Mouse (Mus musculus): ENCODE results near the gene Ddi2. TPM values are rescaled to one million over a fixed set of nuclear protein-coding genes. Genes with fewer than 3 reads are reported as not detected.

Ddi2 gene
- polyA plus RNA-seq, 1 experiment = 21.2 TPM

GRCm38 (mm10) chr4:141651286-141651685, 71.9 kb downstream of the Ddi2 start:
- 90% methylated on average over 6 of the region's 6 CpGs for WGBS
- no peak overlapping the region for H3K4me3 ChIP-seq (ENCODE audit: low read depth, low read length)
- TF ChIP-seq CTCF (IDR thresholded peaks at IDR 0.05; ENCODE audit: extremely low read depth, insufficient read length, insufficient replicate concordance, low read depth, low read length) (no peak), POLR2A (IDR thresholded peaks at IDR 0.05; ENCODE audit: low read depth, low read length) (no peak)
- no peaks in the 10 kb centered on the region for H3K27me3 ChIP-seq (ENCODE audit: control insufficient read depth, insufficient read depth, low read length)
- no peaks in the 10 kb centered on the region for H3K4me1 ChIP-seq (ENCODE audit: control insufficient read depth, insufficient read depth, insufficient read length, low read length)
- H3K27ac ChIP-seq (ENCODE audit: insufficient read depth, low read depth, low read length) = no peak overlapping the region
- H3K36me3 ChIP-seq (ENCODE audit: control insufficient read depth, insufficient read depth, low read length) = peaks cover 4% of the 10 kb centered on the region; the same call in 1 of the 2 replicates

- WGBS = 54% methylated on average over 6 of the region's 6 CpGs
- H3K36me3 ChIP-seq (ENCODE audit: control insufficient read depth, insufficient read depth, low read length) = peaks cover 4% of the 10 kb centered on the region; the same call in 1 of the 2 replicates
- H3K4me1 ChIP-seq (ENCODE audit: control insufficient read depth, insufficient read depth, insufficient read length, low read length) = no peaks in the 10 kb centered on the region
- no peak overlapping the region for H3K27ac ChIP-seq (ENCODE audit: insufficient read depth, low read depth, low read length)
- no peak overlapping the region for H3K4me3 ChIP-seq (ENCODE audit: low read depth, low read length)
- no peaks in the 10 kb centered on the region for H3K27me3 ChIP-seq (ENCODE audit: control insufficient read depth, insufficient read depth, low read length)
- no peak for TF ChIP-seq POLR2A (IDR thresholded peaks at IDR 0.05; ENCODE audit: low read depth, low read length)
- no peak for TF ChIP-seq CTCF (IDR thresholded peaks at IDR 0.05; ENCODE audit: extremely low read depth, insufficient read length, insufficient replicate concordance, low read depth, low read length)
These were observed 74.0 kb downstream of the Ddi2 start for GRCm38 (mm10) chr4:141649244-141649643.

- Histone ChIP-seq H3K36me3 (ENCODE audit: control insufficient read depth, insufficient read depth, low read length) (peaks cover 4% of the 10 kb centered on the region; the same call in 1 of the 2 replicates), H3K4me1 (ENCODE audit: control insufficient read depth, insufficient read depth, insufficient read length, low read length) (no peaks in the 10 kb centered on the region)
- WGBS = 92% methylated on average over 5 of the region's 5 CpGs
These were observed 75.0 kb downstream of the Ddi2 start for GRCm38 (mm10) chr4:141648262-141648661.

GRCm38 (mm10) chr4:141647187-141647586, 76.0 kb downstream of the Ddi2 start:
- WGBS = 89% methylated on average over 3 of the region's 3 CpGs
- no peak overlapping the region for H3K27ac ChIP-seq (ENCODE audit: insufficient read depth, low read depth, low read length)
- H3K27me3 ChIP-seq (ENCODE audit: control insufficient read depth, insufficient read depth, low read length) = no peaks in the 10 kb centered on the region
- no peak for TF ChIP-seq POLR2A (IDR thresholded peaks at IDR 0.05; ENCODE audit: low read depth, low read length)
- no peak for TF ChIP-seq CTCF (IDR thresholded peaks at IDR 0.05; ENCODE audit: extremely low read depth, insufficient read length, insufficient replicate concordance, low read depth, low read length)
- H3K36me3 ChIP-seq (ENCODE audit: control insufficient read depth, insufficient read depth, low read length) = peaks cover 4% of the 10 kb centered on the region; the same call in 1 of the 2 replicates
- peaks cover 5% of the 10 kb centered on the region for H3K4me1 ChIP-seq (ENCODE audit: control insufficient read depth, insufficient read depth, insufficient read length, low read length)
- H3K4me3 ChIP-seq (ENCODE audit: low read depth, low read length) = no peak overlapping the region

More at GRCm38 (mm10) chr4:141648262-141648661, 75.0 kb downstream of the Ddi2 start:
- Histone ChIP-seq H3K4me3 (ENCODE audit: low read depth, low read length) (no peak overlapping the region), H3K27ac (ENCODE audit: insufficient read depth, low read depth, low read length) (no peak overlapping the region), H3K27me3 (ENCODE audit: control insufficient read depth, insufficient read depth, low read length) (no peaks in the 10 kb centered on the region)
- TF ChIP-seq POLR2A (IDR thresholded peaks at IDR 0.05; ENCODE audit: low read depth, low read length) (no peak), CTCF (IDR thresholded peaks at IDR 0.05; ENCODE audit: extremely low read depth, insufficient read length, insufficient replicate concordance, low read depth, low read length) (no peak)

- H3K27ac ChIP-seq (ENCODE audit: insufficient read depth, low read depth, low read length) = no peak overlapping the region
- no peak overlapping the region for H3K4me3 ChIP-seq (ENCODE audit: low read depth, low read length)
- WGBS = 91% methylated on average over 8 of the region's 8 CpGs
- TF ChIP-seq POLR2A (IDR thresholded peaks at IDR 0.05; ENCODE audit: low read depth, low read length) (no peak), CTCF (IDR thresholded peaks at IDR 0.05; ENCODE audit: extremely low read depth, insufficient read length, insufficient replicate concordance, low read depth, low read length) (no peak)
- H3K4me1 ChIP-seq (ENCODE audit: control insufficient read depth, insufficient read depth, insufficient read length, low read length) = peaks cover 6% of the 10 kb centered on the region
- H3K36me3 ChIP-seq (ENCODE audit: control insufficient read depth, insufficient read depth, low read length) = peaks cover 2% of the 10 kb centered on the region; the same call in 1 of the 2 replicates
- no peaks in the 10 kb centered on the region for H3K27me3 ChIP-seq (ENCODE audit: control insufficient read depth, insufficient read depth, low read length)
These were observed 77.2 kb downstream of the Ddi2 start for GRCm38 (mm10) chr4:141645988-141646387.

GRCm38 (mm10) chr4:141643118-141643855, 79.9 kb downstream of the Ddi2 start:
- Histone ChIP-seq H3K36me3 (ENCODE audit: control insufficient read depth, insufficient read depth, low read length) (peaks cover 6% of the 10 kb centered on the region; the same call in 1 of the 2 replicates), H3K27me3 (ENCODE audit: control insufficient read depth, insufficient read depth, low read length) (no peaks in the 10 kb centered on the region), H3K4me3 (ENCODE audit: low read depth, low read length) (no peak overlapping the region), H3K27ac (ENCODE audit: insufficient read depth, low read depth, low read length) (no peak overlapping the region), H3K4me1 (ENCODE audit: control insufficient read depth, insufficient read depth, insufficient read length, low read length) (peaks cover 6% of the 10 kb centered on the region)
- WGBS = 40% methylated on average over 7 of the region's 7 CpGs
- no peak for TF ChIP-seq CTCF (IDR thresholded peaks at IDR 0.05; ENCODE audit: extremely low read depth, insufficient read length, insufficient replicate concordance, low read depth, low read length)
- TF ChIP-seq POLR2A (IDR thresholded peaks at IDR 0.05; ENCODE audit: low read depth, low read length) = no peak

- Histone ChIP-seq H3K36me3 (ENCODE audit: control insufficient read depth, insufficient read depth, low read length) (peaks cover 10% of the 10 kb centered on the region; the same call in 1 of the 2 replicates), H3K4me3 (ENCODE audit: low read depth, low read length) (no peak overlapping the region), H3K4me1 (ENCODE audit: control insufficient read depth, insufficient read depth, insufficient read length, low read length) (peaks cover 6% of the 10 kb centered on the region), H3K27ac (ENCODE audit: insufficient read depth, low read depth, low read length) (no peak overlapping the region), H3K27me3 (ENCODE audit: control insufficient read depth, insufficient read depth, low read length) (no peaks in the 10 kb centered on the region)
- TF ChIP-seq POLR2A (IDR thresholded peaks at IDR 0.05; ENCODE audit: low read depth, low read length) = no peak
- no peak for TF ChIP-seq CTCF (IDR thresholded peaks at IDR 0.05; ENCODE audit: extremely low read depth, insufficient read length, insufficient replicate concordance, low read depth, low read length)
- WGBS = 79% methylated on average over 25 of the region's 25 CpGs
These were observed 81.0 kb downstream of the Ddi2 start for GRCm38 (mm10) chr4:141641961-141642811.
